Mouse (Mus musculus) megakaryocyte, adult 5-6 weeks (primary cell): Measurements from ENCODE around the gene Tm4sf5. TPM values are rescaled to one million over a fixed set of nuclear protein-coding genes. Genes with fewer than 3 reads are reported as not detected.
A peak's percentile ranks its signal among the peaks of the same experiment; 100 is the strongest.
"Not testable (repeated sequence)": the region's sequence is repeated elsewhere in the genome, so short reads cannot be mapped to it uniquely, and the experiment has no call there.

Experiments used
- ATAC-seq: 2 replicates; pipeline ENCODE4 v1.8.0; 2016; ENCODE audit warnings: mild to moderate bottlenecking, inconsistent platforms; ENCODE audit not compliant: poor library complexity, severe bottlenecking
- total RNA-seq, 2 experiments: library from RNA; stranded (forward) in 1 of 2; stranded (reverse) in 1 of 2; fragments of 153-499, 151-499 nt in 1 of 2; fragments of 221-1000, 200-1000 nt in 1 of 2; gene quantifications; 2 replicates each; pipeline versions ENCODE4 v1.2.3 to v1.2.4; 2015 to 2017

Tm4sf5 gene
- not detected in 2 replicates for total RNA-seq (2015)
- not detected in 2 replicates for total RNA-seq (2017)

DNA sequence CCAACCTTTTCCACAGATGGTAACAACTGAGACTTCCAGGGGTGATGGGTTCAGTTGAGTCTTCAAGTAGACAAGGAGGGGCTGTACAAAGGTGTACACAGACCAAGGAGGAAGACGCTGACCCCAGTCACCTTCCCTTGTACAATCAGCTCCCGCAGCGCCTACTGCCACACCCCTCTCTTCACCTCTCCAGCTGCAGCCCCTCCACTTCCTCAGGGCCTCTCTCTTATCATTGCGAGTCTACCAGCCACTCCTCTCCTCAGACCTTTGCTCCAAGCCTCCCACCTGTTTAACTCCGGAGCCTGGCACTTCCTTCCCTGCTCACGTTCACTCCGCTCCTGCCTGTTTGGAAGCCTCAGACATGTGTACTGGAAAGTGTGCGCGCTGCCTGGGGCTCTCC, at the start of gene Tm4sf5:
TSS of gene Tm4sf5 (plus strand) at position 275 of the 400 bp plus-strand sequence.
- ATAC-seq: no peak

- ATAC-seq: no peak
These were observed 46.1 kb upstream of the Tm4sf5 start, which contains the start of gene Zmynd15 for GRCm38 (mm10) chr11:70458688-70459600. TSS of gene Zmynd15 (plus strand) at chr11:70459433.

- peak; percentile 43 for ATAC-seq
These were observed 45.4 kb upstream of the Tm4sf5 start, which contains the start of gene Cxcl16 for GRCm38 (mm10) chr11:70459601-70460101. TSS of gene Cxcl16 (minus strand) at chr11:70459984.

DNA sequence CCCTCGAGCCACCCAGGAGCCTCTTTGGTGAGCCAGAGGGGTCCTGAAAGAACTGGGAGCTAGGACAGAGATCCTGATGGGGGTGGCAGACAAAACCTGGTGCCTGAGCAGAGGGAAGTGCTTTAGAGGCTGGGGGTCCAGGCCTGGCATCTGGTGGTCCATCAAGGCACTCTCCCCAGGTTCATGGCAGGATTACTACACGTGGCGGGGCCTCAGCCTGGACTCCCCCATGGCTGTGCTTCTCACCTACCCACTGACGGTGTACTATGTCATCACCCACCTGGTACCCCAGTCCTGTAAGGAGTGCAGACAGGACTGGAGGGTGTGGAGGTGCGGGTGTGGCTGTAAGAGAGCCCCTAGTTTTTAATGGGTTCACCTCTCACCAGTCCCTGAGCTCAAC, 41.1 kb upstream of the Tm4sf5 start:
- no peak for ATAC-seq

DNA sequence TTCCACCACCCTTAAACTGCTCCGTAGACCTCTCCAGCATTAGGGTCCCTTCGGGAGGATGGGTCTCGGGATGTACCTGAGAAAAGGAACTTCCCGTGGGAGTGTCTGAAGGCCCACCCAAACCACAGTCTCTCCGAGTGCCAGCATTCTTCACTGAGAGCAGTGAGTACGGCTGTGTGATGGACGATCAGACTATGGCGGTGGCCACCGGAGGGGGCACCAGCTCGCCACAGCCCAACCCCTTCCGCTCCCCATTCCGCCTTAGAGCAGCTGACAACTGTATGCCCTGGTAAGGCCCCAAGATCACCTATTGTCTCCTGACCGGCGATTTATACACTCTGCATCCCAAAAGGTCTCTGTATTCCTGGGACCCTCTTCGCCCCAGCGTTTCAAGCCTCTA, 39.8 kb upstream of the Tm4sf5 start:
- ATAC-seq: no peak

DNA sequence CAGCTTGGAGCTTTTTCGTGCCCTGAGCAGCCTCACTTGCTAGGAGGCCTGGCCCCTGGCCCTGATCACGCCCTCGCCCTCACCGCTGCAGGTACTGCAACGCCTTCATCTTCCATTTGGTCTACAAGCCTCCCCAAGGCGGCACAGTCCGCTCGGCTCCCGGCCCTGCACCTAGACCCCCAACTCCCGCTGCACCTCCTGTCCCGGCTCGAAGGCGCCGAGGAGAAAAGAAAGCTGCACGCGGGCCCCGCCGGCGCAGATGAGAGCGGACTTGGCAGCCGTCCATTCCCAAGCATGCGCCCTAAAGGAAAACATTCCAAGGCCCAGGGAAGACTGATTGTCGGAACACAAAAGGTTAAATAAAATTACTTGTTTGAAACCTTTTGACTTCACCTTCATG, 39.2 kb upstream of the Tm4sf5 start:
- no peak for ATAC-seq

DNA sequence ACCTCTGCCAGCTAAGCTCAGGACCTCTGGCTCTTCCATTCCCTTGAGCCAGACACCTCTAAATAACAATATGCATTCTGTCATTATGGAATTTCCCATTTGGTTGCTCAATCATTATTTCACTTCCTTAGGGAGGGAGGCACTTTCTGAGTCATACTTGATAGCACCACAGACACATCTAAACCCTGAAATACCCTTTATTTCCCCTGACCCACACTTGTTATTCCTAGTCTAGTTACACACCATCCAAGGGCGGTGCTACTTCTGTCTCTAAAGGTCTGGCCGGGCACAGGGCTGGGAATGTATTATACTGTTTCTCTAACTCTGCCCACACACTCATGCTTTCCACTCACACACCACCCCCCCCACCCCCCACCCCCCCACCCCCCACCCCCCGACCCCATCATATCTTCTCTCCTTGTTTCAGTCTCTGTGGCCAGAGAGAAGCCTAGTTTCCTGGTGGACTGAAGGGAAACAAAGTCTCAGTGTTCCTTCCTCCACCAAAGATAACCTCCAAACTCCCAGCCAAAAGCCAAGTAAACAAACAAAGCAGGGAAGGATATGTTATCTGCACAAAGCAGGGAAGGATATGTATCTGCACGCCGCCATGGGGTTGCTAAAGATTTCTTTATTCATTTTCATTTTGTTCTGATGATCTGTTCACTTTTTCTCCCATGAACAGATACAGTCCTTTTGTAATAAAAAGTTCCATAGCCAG, 37.0 kb upstream of the Tm4sf5 start:
- ATAC-seq: peak; percentile 57

DNA sequence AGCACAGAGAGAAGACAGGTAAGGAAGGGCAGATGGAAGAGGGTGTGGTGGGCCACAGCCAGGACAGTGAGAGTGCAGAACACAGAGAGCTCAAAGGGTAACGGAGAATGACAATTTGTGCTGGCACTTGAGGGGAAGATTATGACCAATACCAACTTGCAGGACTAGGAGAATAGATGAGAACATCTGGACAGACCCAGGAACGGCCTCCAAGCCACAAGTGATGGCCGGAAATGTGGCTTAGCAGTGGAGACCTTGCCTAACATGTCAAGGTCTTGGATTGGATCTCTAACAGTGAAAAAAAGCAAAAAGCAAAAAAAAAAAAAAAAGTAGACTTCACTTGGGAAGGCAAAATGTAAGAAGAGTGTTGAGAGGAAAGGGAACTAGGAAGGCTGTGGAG, 35.3 kb upstream of the Tm4sf5 start:
- no peak for ATAC-seq

GRCm38 (mm10) chr11:70472716-70473115, 32.3 kb upstream of the Tm4sf5 start:
- no peak for ATAC-seq

- ATAC-seq: not testable (repeated sequence)
These were observed 31.8 kb upstream of the Tm4sf5 start for GRCm38 (mm10) chr11:70473291-70473690.

- ATAC-seq: no peak
These were observed 30.0 kb upstream of the Tm4sf5 start for GRCm38 (mm10) chr11:70474872-70475534.

DNA sequence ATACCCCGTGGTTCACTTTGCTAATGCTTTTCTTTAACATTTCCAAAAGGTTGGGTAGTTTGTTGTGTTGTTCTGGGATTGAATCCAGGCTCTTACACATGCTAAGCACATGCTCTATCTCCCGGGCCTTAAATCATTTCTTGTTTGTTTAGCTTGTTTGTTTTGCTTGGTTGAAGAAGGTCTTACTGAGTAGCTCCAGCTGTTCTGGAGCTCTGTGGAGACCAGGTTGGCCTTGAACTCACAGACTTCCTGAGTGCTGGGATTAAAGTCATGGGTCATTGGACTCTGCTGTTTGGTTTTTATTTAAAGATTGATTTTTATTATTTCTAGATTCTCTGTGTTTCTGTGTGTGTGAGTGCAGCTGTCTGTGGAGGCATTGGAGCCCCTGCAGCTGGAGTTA, 19.5 kb upstream of the Tm4sf5 start:
- ATAC-seq: no peak

- no peak for ATAC-seq
These were observed 17.2 kb upstream of the Tm4sf5 start for GRCm38 (mm10) chr11:70487816-70488215.

GRCm38 (mm10) chr11:70489138-70489537, 15.9 kb upstream of the Tm4sf5 start:
- ATAC-seq: no peak

DNA sequence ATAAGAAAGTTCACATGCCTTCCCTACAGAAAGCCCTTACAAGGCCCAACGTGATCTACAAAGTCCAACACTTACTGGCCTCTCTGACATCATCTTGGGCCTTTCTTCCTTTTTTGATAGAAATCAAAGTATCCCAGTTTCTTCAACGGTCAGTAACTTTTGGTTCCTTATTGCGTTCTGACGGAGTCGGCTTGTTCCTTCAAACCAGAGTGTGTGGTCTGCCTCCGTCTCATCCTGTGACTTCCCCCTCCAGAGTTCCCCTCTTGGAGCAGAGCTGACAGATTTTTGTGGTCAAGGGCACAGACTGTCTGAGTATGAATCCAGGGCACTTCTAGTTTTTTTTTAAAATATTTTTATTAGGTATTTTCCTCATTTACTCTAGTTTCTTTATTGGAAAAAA, 15.4 kb upstream of the Tm4sf5 start:
- peak; percentile 95 for ATAC-seq

DNA sequence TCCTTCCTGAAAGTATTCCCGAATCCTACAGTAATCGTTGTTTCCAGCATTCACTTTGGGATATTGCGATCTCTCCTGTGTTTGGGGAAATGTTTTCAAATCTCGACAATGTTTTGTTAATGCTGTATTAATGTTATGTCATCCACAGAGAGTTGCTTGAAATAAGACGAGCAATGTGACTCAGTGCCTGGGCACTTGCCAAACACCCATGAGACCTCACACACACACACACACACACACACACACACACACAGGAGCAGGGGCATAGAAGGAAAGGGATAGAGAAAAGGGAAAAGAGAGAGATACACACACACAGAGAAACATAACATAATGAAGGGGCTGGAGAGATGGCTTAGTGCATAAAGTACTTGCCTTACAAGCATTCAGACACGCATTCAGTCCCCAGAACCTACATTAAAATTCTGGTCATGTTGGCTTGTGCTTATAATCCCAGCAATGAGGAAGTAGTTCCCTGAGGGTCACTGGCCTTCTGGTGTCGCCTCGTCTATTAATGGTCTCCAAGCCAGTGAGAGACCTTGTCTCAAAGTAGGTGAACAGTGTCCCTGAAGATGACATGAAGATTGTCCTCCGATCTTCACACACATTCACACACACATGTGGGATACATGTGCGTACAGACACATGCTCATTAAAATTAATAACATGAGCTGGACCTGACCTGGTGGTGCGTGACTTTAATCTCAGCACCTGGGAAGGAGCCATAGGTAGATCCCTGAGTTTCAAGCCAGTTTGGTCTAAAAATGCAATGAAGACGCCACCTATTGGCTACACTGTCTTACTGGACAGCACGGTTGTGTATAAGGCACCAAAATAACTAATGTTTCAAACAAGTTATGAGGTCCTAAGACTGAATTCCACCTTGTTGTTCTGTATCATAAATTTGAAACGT, 5.2 kb upstream of the Tm4sf5 start:
- no peak for ATAC-seq

DNA sequence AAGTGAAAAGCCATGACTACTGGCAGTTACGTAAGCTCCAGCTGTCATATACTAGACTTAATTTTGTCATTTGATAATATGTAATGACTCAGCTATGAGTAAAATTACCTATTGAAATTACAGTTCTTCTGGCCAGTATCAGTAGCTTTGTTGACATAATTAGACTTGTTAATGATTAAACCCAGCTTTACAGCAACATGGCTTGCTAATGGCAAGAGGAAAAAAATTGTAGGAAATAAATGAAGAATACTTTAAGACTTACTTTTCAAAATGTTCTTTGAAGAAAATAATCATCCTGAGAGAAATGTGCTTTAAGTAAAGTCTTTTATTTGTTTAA, 4.6 kb upstream of the Tm4sf5 start:
- ATAC-seq: no peak

- no peak for ATAC-seq
These were observed 3.0 kb upstream of the Tm4sf5 start for GRCm38 (mm10) chr11:70502018-70502417.

GRCm38 (mm10) chr11:70506385-70506784, 1.3 kb downstream of the Tm4sf5 start:
- ATAC-seq: peak; percentile 77

DNA sequence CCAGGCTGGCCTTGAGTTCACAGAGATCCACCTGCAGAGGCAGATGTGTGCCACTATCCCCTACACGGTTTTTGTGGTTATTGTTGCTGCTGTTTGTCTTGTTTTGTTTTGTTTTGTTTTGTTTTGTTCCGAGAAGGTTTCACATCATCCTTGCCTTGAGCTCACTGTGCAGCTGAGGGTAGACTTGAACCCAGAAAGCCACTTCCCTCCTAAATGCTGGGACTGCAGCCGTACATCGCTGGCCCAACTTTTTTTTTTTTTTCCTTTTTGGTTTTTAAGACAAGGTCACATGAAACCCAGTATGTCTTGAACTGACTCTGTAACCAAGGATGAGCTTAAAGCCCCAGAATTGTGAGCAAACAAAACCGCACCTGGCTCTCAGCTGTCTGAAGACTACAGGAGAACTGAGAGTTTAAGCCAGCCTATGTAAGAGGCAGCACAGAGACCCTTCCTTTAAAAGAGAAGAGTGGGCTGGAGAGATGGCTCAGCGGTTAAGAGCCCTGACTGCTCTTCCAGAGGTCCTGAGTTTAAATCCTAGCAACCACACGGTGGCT, 2.0 kb downstream of the Tm4sf5 start:
- ATAC-seq: no peak
